Mouse (Mus musculus) monocyte, adult 2 months (primary cell): ENCODE data around the gene Csrp1.
A peak's percentile ranks its signal among the peaks of the same experiment; 100 is the strongest.

ENCODE experiments used
- DNase-seq, 2 experiments: peaks; one replicate each; pipeline ENCODE4 v3.0.0; 2022; ENCODE audit warnings: low spot score in 2 of 2, low read depth in 1 of 2

The Csrp1 gene

GRCm38 (mm10) chr1:135730296-135730695 is 10.4 kb downstream of the Csrp1 start:
- DNase-seq: no peak

GRCm38 (mm10) chr1:135731393-135731792 is 11.5 kb downstream of the Csrp1 start:
- DNase-seq: no peak

GRCm38 (mm10) chr1:135731897-135732684 is 12.2 kb downstream of the Csrp1 start:
- no peak for DNase-seq

- no peak for DNase-seq
Measured at GRCm38 (mm10) chr1:135734225-135734937, 14.5 kb downstream of the Csrp1 start.

GRCm38 (mm10) chr1:135735460-135735859 is 15.6 kb downstream of the Csrp1 start:
- no peak for DNase-seq

- DNase-seq: no peak
Measured at GRCm38 (mm10) chr1:135744987-135745386, 25.1 kb downstream of the Csrp1 start.

GRCm38 (mm10) chr1:135746248-135746647 is 26.4 kb downstream of the Csrp1 start:
- DNase-seq: no peak

- DNase-seq: peak; percentile 61 to 75
Measured at GRCm38 (mm10) chr1:135752737-135753348, 33.0 kb downstream of the Csrp1 start.

- DNase-seq: no peak
Measured at GRCm38 (mm10) chr1:135755287-135755686, 35.4 kb downstream of the Csrp1 start.

GRCm38 (mm10) chr1:135755913-135756312 is 36.1 kb downstream of the Csrp1 start:
- no peak for DNase-seq

- no peak for DNase-seq
Measured at GRCm38 (mm10) chr1:135757287-135757686, 37.4 kb downstream of the Csrp1 start.

- no peak for DNase-seq
Measured at GRCm38 (mm10) chr1:135759685-135760084, 39.8 kb downstream of the Csrp1 start.

GRCm38 (mm10) chr1:135760216-135760615 is 40.4 kb downstream of the Csrp1 start:
- no peak for DNase-seq

GRCm38 (mm10) chr1:135761728-135762127 is 41.9 kb downstream of the Csrp1 start:
- DNase-seq: no peak

GRCm38 (mm10) chr1:135763503-135764205 is 43.8 kb downstream of the Csrp1 start:
- no peak for DNase-seq

GRCm38 (mm10) chr1:135764206-135764528 is 44.3 kb downstream of the Csrp1 start:
- no peak for DNase-seq

GRCm38 (mm10) chr1:135765645-135766591 is 46.1 kb downstream of the Csrp1 start, which contains the start of gene Phlda3:
Gene Phlda3, plus strand, starts transcription at chr1:135766119.
- no peak for DNase-seq

- DNase-seq: no peak
Measured at GRCm38 (mm10) chr1:135766592-135767306, 46.9 kb downstream of the Csrp1 start.

GRCm38 (mm10) chr1:135767324-135767890 is 47.5 kb downstream of the Csrp1 start:
- no peak for DNase-seq
